Mouse (Mus musculus) left cerebral cortex, postnatal 25 days (tissue): Measurements from ENCODE around the gene Per1. TPM values are rescaled to one million over a fixed set of nuclear protein-coding genes. Genes with fewer than 3 reads are reported as not detected.

Source experiments
- DNase-seq, 2 experiments: peaks; one replicate each; pipeline ENCODE4 v3.0.0; 2022; ENCODE audit warnings: low spot score in 2 of 2, mixed read lengths in 1 of 2
- intact Hi-C: fragments of 180-260 bp; cut with DNase I; formaldehyde crosslinking; loops from one replicate; pipeline ENCODE4 v1.15.1; 2025
- total RNA-seq, 2 experiments: library from RNA; stranded (reverse); gene quantifications; 2 replicates each; pipeline ENCODE4 v1.2.3; 2021

Per1 gene
- total RNA-seq, 2 experiments from 2014 or later: 98.9 to 108 TPM

DNA sequence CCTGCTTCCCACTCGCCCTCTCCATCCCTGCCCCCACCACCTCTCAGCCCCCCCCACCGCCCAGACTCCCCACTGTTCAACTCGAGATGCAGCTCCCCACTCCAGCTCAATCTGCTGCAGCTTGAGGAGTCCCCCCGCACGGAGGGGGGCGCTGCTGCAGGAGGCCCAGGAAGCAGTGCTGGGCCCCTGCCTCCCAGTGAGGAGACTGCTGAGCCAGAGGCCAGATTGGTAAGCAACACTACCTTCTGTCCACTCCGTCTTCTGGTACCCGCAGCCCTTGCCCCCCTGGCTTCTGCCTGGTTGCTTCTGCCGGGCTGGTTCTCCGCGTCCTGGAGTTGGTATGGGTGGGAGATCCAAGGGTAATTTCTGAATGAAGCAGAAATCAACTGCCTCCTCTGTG lies 11.8 kb downstream of the Per1 start:
- intact Hi-C loops: no loop called here
- no peak for DNase-seq

DNA sequence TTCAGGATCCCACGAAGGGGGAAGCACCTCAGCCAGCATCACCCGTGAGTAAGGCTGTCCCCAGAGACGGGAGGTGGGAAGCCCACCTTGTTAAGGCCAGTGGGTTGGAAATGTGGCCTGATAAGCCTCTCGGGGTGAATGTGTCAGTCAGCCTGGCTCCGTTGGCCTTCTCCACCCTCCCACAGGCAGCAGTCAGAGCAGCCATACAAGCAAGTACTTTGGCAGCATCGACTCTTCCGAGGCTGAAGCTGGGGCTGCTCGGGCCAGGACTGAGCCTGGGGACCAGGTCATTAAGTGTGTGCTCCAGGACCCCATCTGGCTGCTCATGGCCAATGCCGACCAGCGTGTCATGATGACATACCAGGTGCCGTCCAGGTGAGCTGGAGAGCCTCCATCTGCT lies 12.7 kb downstream of the Per1 start:
- DNase-seq: no peak
- intact Hi-C loops: no loop called here

DNA sequence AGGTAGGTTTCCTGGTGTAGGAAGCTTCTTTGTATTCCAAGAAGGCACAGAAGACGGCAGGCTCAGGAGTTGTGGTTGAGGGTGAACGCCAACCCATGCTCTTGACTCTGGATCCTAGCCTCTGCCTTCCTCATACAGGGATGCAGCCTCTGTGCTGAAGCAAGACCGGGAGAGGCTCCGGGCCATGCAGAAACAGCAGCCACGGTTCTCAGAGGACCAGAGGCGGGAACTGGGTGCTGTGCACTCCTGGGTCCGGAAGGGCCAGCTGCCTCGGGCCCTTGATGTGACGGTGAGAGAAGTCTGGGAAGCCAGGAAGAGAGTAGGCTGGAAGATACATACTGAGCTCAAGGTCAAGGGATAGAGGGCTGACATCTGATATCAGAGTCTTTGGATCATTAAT lies 13.2 kb downstream of the Per1 start:
- intact Hi-C loops: no loop called here
- no peak for DNase-seq

DNA sequence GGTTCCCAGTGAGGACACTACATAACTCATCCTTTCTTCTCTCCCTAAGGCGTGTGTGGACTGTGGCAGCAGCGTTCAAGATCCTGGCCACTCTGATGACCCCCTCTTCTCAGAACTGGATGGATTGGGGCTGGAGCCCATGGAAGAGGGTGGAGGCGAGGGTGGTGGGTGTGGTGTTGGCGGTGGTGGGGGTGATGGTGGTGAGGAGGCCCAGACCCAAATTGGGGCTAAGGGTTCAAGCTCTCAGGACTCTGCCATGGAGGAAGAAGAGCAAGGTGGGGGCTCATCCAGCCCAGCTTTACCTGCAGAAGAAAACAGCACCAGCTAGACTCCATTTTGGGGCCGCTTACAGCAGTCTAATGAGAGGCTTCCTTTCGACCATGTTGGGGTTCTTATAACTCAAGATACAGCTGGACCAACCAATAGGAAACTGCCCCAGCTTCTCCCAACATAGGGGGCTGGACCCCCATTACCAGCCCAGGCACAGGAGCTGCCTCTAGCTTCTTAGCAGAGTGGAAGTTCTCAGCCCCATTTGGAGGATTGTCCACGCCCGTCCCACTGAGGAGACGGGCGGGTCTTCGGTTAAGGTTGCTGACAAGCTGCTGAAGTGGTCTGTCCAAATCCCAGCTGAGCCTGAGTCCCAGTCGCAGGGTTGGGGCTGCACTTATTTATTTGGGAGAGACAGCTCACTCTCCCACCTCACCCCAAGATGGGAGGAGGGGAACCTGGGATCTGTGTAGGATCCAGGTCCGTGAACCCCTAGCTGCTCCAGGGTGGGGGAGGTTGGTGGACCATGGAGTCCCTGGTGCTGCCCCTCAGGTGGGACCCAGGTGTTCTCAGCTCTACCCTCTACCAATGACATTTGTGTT lies 14.2 kb downstream of the Per1 start:
- DNase-seq: no peak
- intact Hi-C loops: no loop called here

DNA sequence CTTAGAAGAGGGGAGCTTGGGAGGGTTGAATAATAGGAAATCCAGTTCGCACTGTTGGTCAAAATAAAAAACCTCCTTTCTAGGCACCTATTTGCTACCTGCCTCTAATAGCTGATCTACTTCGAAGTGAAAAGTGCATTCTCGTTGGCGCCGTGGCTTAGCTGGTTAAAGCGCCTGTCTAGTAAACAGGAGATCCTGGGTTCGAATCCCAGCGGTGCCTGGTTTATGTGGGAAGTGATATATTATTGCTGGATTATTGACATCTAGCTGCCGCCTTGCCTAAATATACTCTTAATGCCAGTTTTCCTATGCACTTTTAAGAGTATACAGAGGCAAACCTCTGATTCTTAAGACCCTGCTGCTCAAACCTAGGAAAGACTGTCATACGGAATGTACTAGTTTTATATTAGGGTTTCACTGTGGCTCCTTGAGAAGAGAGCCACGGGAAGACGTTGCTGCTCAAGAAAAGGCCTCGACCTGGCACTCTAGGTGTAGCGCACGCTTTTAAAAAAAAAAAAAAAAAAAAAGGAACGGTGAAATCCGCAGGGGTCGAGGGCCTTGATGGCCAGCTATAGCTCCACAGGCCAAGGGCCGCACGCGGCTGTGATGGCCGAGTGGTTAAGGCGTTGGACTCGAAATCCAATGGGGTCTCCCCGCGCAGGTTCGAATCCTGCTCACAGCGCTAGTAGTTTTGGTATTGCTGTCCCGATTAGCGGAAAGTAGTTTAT lies 15.5 kb downstream of the Per1 start:
- peak; percentile 88 to 89 for DNase-seq
- intact Hi-C loops: no loop called here

DNA sequence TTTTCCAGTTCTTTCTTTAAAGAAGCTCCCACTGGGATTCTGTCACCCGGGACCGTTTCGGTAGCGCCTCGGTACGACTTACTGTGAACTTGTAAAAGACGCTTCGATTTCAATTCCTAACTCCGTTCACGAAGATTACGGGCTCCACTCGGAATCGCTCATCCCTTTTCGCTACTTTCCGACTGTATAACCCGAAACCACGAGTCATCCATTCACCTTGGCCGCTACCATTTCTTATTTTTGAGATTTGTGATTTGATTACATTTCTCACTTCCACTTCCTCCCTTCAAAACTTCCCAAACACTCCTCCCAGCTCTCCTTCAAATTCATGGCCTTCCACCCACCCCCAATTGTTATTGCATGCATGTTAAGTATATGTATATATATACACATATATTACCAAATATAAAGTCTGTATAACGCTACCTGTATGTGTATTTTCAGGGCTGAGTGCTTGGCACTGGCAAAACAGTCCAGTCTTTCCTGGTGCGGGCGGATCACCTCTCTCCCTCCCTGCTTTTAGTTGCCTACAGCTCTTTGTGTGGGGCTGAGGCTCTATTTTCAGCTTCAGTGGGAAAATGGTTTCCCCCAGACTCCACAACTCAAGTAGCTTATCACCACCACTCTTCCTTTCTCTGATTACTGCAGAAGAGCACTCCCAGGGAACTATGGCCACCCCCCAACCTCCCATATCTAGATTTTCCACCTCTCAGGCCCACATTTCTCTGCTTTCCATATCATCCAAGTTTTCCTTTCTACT lies 16.2 kb downstream of the Per1 start:
- intact Hi-C loops: no loop called here
- no peak for DNase-seq

DNA sequence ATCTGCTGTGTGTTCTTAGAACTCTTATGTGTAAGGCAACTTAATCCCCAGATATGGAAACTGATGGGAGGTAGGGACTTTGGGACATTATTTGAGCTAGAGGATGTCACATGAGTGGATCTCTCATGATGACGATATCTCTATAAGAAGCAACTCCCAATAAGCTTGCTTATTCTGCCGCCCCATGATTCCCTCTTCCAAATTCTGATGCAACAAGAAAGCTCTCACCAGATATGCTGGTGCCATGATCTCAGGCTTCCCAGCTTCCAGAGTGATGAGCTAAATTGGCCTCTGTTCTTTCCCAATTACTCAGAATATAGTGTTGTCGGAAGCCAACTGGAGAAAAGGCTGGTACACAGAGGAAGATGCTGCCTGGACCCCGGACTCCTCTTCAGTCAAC lies 16.8 kb downstream of the Per1 start:
- intact Hi-C loops: no loop called here
- peak in 1 of 2 experiments; percentile 75 for DNase-seq

DNA sequence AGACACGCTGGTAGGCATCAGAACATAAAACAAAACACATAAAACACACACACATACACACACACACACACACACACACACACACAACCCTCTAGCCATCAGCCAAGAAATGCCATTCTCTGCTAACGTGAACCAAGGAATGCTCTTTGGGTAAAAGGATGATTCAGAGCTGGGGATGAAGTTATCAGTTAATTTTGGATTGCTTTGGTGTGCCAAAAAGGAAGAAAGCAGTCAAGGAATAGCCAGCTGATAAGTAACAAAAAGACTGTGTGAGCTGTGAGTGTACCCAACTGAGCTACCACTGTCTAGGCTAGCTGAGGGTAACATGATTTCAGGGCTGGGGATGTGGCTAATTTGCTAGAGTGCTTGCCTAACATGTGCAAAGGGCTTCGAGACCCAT lies 19.0 kb downstream of the Per1 start:
- no peak for DNase-seq
- intact Hi-C loops: no loop called here

DNA sequence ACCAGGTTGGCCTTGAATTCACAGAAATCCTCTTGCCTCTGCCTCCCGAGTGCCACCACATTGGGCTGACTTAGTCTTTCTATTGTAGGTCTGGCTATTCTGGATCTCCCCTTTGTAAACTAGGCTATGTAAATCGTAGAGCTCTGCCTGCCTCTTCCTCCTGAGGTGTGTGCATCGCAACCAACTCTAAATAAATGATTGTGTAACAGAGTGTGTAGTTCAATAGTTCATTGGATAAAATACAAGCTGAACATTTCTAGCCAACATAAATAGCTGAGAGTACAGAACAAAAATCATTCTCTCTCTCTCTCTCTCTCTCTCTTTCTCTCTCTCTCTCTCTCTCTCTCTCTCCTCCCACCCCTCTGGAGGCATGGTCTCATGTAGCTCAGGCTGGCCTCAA lies 19.6 kb downstream of the Per1 start:
- DNase-seq: no peak
- intact Hi-C loops: no loop called here

DNA sequence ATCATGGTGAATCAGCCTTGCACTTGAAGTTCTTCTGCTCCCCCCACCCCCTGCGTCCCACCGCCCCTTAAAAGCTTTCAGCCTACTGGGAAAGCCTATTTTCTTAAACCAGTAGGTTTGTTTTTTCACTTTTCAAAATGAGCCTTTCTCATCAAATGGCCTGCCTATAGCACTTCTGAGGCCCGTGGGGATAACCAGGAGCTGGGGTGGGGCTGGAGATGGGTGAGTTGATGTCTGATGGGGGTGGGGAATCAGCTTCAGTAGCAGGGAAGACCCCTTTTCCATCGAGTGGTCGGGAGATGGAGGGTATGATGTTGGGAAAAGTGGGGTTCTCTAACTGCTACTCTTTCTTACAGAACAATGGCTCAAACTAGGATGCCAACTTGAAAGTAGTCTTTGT lies 21.8 kb downstream of the Per1 start:
- no peak for DNase-seq
- intact Hi-C loops: no loop called here

DNA sequence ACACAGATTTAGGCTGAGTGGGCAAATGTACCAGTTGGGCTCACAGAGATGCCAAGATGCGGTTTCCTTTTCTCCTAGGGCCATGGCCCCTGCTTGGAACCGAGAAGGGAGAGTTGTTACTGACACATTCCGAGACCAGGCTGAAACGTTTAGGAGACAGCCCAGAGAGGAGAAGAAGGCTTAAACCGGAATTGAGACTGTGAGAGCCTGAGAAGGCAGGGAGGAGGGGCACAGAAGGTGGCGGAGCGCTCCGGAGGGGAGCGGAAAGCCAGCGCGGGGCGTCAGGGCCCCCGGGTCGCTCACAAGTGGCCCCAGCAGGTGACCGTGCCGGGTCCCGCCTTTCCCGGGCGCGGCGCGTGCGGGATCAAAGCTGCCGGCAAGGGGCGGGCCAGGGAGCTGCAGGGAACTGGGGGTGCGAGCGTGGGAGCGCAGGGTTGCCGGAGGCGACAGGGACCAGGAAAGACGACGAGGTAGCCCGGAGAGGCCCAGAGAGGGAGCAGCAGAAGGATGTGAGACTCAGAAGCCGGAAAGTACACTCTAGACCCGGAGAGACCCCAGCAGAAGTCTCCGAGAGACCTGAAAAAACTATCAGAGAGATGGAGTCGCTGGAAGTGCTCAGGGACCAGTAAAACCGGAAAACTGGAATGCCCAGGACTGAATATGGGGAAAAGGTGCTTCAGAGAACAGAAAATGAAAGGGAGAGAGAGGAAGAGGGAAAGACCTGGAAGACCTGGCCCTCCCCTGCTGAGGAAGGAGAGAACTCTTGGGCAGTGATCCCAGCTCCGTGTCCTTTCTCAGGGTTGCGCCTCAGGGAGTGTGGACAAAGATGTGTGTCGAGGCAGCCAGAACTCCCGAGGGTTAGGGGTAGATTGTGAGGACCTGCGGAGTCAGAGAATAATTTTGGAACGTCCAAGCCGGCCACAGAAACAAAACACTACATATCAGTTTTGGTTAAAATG lies 23.0 kb downstream of the Per1 start:
- peak; percentile 57 to 61 for DNase-seq
- intact Hi-C loops: no loop called here

DNA sequence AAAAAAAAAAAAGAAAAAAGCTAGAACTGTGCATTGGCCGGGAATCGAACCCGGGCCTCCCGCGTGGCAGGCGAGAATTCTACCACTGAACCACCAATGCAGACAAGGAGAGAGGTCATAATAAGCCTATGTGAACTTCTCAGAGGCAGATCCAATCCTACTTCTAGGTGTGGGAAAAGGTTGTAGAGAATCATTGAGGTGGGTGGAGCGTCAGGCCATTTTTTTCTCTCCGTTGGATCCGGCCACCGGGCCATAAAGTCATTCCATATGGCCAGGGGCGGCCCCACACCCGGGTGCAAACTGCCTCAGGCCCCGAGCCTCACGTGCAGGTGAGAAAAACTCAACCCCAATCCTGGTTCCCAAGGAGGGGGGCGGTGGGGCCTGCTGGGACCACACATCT lies 23.7 kb downstream of the Per1 start:
- peak; percentile 89 to 92 for DNase-seq
- intact Hi-C loops: no loop called here

DNA sequence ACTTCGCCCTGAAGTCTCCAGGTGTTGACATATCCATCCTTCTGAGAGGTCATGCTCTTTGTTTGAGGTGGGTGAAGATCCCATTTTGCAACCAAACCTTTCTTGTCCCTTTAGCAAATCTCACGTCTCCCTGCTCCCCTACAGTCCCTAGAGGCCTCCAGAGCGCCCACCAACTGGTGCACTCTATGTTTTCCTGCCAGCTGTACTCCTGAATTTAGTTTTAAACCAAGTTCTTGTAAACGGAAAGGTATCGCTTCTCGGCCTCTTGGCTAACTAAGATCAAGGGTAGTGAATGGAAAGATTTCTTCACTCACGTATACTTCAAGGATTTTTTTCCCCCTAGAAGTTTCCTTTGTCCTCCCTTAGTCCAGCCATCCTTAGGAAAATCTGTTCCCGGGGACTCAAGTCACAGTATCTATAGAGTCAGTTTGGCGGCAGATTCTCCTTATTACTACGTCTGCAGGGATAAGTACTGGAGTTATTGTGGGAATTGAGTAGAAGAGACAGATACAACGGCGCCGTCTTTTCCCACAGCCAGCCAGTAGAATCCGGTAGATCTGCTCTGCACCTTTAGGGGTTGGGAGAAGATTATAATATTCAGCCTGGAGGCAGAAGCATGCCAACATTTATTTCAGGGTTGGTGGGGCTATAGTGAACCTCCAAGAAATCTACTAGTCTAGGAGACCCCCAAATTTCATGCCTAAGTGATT lies 24.6 kb downstream of the Per1 start:
- no peak for DNase-seq
- intact Hi-C loops: loop anchor here (5.0 kb wide), 1 partner anchor 32 kb away; the partner anchor contains the start of gene Vamp2

DNA sequence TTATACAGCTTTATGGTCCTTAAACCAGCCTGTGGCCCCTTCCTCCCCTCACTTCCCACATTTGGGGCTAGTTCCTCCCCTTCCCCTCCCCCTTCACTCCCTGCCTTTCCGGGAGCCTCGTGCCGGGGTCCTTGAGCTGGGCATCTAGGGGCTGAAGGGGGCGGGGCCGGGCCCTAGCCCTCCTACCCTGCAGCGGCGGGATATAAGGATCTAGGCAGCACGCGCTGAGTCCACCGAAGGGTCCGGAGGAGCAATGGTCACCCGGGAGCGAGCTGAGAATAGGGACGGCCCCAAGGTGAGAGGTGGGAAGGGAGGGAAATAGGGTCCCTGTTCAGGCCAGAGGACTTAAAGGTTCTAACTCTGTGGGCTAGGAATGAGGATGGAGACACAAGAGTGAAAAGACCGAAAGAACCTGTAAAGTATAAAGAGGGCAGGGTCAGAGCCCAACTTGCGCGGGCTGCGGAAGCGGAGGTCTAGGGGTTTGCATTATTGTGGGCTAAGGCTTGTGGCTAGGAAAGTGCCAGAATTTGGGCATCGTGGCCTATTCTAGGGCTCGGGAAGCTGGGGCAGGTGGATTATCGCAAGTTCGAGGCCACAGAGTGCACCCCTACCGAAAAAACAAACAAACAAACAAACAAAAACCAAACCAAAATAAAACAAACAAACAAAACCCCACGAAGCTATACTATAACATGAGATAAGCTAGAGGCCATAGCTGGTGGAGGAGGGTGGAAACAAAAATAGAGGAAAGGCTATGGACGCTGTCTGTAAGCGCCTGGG lies 25.4 kb downstream of the Per1 start, which contains the start of gene Hes7:
Gene Hes7, plus strand, starts transcription at position 184 of the 780 bp plus-strand sequence.
- intact Hi-C loops: loop anchor here (5.0 kb wide), 1 partner anchor 33 kb away; the partner anchor contains the start of gene Vamp2
- DNase-seq: no peak

DNA sequence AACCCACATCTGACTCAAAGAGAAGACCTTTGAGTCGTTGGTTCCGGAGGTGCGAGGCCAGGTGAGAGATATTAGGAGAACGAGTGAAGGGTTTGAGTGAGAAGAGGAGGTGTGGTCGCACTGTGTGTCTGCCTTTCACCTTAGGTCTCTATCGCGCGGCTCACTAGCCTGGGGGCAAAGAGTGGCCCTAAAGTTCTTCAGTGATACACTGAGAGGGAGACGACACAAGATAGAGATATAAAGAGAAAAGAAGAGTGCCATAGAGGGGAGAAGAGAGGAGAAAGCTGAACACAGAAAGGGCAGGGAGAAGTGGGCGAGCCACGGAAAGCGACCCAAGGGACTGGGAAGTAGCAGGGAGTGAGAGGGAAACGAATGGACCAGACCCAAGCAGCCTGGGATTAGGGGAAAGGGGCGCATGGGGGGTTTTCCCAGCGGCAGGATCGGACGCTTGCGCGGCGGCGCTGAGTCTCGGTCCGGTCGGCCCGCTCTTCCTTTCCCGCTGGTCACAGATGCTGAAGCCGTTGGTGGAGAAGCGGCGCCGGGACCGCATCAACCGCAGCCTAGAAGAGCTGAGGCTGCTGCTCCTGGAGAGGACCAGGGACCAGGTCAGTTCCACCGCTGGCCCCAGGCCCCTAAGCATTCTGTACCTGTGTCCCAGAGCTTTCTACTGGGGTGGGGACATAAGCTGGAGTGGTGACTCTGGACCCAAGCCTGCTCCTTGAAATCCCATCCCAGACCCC lies 26.2 kb downstream of the Per1 start:
- no peak for DNase-seq
- intact Hi-C loops: loop anchor here (5.0 kb wide), 1 partner anchor 34 kb away; the partner anchor contains the start of gene Vamp2

DNA sequence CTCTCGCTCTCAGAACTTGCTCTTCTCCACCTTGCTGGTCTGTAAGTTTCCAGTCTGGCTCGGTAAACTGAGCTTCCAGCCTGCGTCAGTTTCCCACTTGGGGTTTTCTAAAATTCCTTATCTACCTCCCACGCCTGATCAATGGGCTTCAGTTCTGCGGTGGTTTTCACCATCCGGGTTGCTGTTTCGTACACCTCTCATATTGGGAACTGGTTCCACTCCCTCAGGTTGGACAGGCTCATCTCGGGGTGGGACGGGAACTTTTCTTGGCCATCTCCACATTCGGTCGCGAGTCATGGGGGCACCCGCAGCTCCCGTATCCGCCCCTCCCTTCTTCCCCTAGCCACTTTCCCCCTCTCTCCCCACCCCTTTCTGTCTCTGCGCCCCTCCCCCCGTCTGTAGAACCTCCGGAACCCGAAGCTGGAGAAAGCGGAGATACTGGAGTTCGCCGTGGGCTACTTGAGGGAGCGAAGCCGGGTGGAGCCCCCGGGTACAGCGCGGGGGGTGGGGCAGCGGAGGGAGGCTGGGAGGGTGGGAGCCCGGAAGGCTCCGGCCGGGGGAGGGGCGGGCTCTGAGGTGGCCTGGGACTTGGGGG lies 26.8 kb downstream of the Per1 start:
- DNase-seq: no peak

More for the DNA sequence above, 26.8 kb downstream of the Per1 start:
- intact Hi-C loops: loop anchor here (1.0 to 5.0 kb wide), 4 partner anchors 23 to 59 kb away; partner anchors contain the start of gene Vamp2
